Mouse (Mus musculus): ENCODE data around the gene Aph1a. TPM values are rescaled to one million over a fixed set of nuclear protein-coding genes. Genes with fewer than 3 reads are reported as not detected.

Aph1a gene
- polyA plus RNA-seq, 1 experiment = 102 TPM

DNA sequence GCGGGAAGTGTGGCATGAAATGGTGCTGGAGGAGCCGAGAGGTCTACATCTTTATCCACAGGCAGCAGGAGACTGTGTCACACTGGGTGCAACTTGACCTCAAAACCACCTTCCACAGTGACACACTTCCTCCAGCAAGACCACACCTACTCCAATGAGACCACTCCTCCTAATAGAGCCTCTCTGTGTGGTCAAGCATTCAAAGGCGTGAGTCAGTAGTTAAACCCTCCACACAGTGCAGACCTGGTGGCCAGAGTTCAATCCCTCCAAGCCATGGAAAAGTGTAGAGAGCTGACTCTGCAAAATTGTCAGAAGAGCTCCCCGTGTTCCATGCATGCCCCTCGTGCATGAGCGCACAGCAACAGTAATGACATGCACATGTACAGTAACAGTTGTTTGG is 49.0 kb downstream of the Aph1a start:
- TF ChIP-seq POLR2A (IDR thresholded peaks at IDR 0.05; ENCODE audit: borderline replicate concordance, extremely low read depth, insufficient read depth, insufficient read length, poor library complexity, severe bottlenecking) (no peak), CTCF (IDR thresholded peaks at IDR 0.05; ENCODE audit: borderline replicate concordance, extremely low read depth, insufficient read depth, insufficient read length) (no peak)
- no peak for DNase-seq (ENCODE audit: low read depth)

DNA sequence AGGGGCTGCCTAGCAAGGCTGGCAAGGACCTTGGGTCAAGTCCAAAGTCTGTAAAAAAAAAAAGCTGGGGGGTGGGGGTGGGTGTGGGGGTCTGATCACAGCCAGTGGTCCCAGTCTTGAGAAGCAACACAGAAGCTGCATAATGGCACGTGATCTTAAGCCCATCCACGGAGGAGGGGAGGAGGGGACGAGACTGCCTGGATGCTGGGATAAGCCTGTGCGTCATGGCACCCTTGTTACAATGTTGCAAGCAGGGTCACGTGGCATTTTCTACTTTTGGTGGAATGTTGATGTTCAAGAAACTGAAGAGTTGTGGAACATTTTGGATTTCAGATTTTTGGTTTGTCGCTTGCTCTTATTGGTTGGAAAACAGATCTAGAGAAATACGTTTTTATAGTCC is 49.5 kb downstream of the Aph1a start:
- no peak for TF ChIP-seq CTCF (IDR thresholded peaks at IDR 0.05; ENCODE audit: borderline replicate concordance, extremely low read depth, insufficient read depth, insufficient read length)
- TF ChIP-seq POLR2A (IDR thresholded peaks at IDR 0.05; ENCODE audit: borderline replicate concordance, extremely low read depth, insufficient read depth, insufficient read length, poor library complexity, severe bottlenecking) = no peak
- no peak for DNase-seq (ENCODE audit: low read depth)

DNA sequence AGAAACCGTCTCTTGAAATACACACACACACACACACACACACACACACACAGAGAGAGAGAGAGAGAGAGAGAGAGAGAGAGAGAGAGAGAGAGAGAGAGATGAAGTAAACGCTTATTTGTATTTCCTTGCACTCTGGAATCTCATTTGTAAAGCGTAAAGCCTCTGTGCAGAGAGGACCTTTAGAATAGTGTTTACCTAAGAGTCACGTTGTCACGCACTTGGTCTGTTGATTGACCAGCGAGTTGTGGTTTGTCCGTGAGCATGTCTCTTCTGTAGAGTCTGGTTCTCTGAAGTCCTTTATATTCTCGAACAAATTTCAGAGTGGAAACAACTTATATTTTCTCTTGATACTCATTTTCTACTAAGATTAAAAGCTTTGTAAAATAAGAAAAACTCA is 51.0 kb downstream of the Aph1a start:
- DNase-seq (ENCODE audit: low read depth) = no peak

DNA sequence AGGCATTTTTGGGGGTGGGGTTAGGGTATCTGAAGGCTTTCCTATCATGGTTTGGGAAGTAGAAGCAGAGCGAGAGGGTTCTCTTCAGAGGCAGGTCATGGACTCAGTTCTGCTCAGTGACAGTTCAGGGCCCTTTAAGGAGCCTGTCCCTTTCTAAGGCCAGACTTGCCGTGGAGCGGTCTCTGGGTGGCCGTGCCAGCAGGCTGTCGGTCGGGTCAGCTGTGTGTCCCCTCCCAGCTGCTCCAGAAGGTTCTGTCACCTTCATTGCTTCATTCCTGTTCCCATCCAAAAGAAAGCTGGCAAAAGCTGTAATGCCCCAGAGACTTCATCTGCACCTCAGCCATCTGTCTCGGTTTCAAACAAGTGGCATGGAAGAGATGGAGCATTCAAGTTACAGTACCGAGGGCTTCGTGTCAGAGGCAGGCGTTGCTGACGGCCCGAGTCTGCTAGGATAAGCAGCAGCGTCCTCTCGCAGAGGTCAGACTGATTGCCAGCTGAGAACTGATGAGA is 52.0 kb downstream of the Aph1a start:
- DNase-seq (ENCODE audit: low read depth) = peak; percentile 35
- no peak for TF ChIP-seq CTCF (IDR thresholded peaks at IDR 0.05; ENCODE audit: borderline replicate concordance, extremely low read depth, insufficient read depth, insufficient read length)
- TF ChIP-seq POLR2A (IDR thresholded peaks at IDR 0.05; ENCODE audit: borderline replicate concordance, extremely low read depth, insufficient read depth, insufficient read length, poor library complexity, severe bottlenecking) = no peak

More for the DNA sequence above, 51.0 kb downstream of the Aph1a start:
- no peak for TF ChIP-seq POLR2A (IDR thresholded peaks at IDR 0.05; ENCODE audit: borderline replicate concordance, extremely low read depth, insufficient read depth, insufficient read length, poor library complexity, severe bottlenecking)
- TF ChIP-seq CTCF (IDR thresholded peaks at IDR 0.05; ENCODE audit: borderline replicate concordance, extremely low read depth, insufficient read depth, insufficient read length) = no peak

Other genes with a start within 250 kb of the Aph1a start
- 72.3 and 74.3 TPM in 2 replicates for gene Mcl1, start 235.2 kb upstream of the Aph1a start, polyA plus RNA-seq (2012; rRNA removed)
- 0.20 and 0.41 TPM in 2 replicates for gene Adamtsl4, start 206.1 kb upstream of the Aph1a start, polyA plus RNA-seq (2012; rRNA removed)
- gene Ecm1, start 154.4 kb upstream of the Aph1a start, polyA plus RNA-seq (2012; rRNA removed) = 20.2 and 21.2 TPM in 2 replicates
- 39.1 and 42.2 TPM in 2 replicates for gene Tars2, start 133.8 kb upstream of the Aph1a start, polyA plus RNA-seq (2012; rRNA removed)
- gene Rprd2, start 75.1 kb upstream of the Aph1a start, polyA plus RNA-seq (2012; rRNA removed) = 22.8 and 31.4 TPM in 2 replicates
- gene Prpf3, start 38.1 kb upstream of the Aph1a start, polyA plus RNA-seq (2012; rRNA removed) = 35.6 and 37.4 TPM in 2 replicates
- 148 and 152 TPM in 2 replicates for gene Mrps21, start 22.4 kb upstream of the Aph1a start, polyA plus RNA-seq (2012; rRNA removed)
- 3.7 and 3.8 TPM in 2 replicates for gene Ciart, start 11.7 kb upstream of the Aph1a start, polyA plus RNA-seq (2012; rRNA removed)
- 11.4 and 12.1 TPM in 2 replicates for gene BC028528, start 2.0 kb upstream of the Aph1a start, polyA plus RNA-seq (2012; rRNA removed)
- gene Car14, start 10.7 kb downstream of the Aph1a start, polyA plus RNA-seq (2012; rRNA removed) = 8.6 and 9.4 TPM in 2 replicates
- gene Anp32e, start 35.3 kb downstream of the Aph1a start, polyA plus RNA-seq (2012; rRNA removed) = 98.6 and 107 TPM in 2 replicates
- gene Plekho1, start 102.0 kb downstream of the Aph1a start, polyA plus RNA-seq (2012; rRNA removed) = 180 and 199 TPM in 2 replicates
- 30.8 and 31.3 TPM in 2 replicates for gene Vps45, start 164.5 kb downstream of the Aph1a start, polyA plus RNA-seq (2012; rRNA removed)
- gene Otud7b, start 210.6 kb downstream of the Aph1a start, polyA plus RNA-seq (2012; rRNA removed) = 7.0 and 8.6 TPM in 2 replicates

Data from brain, embryonic 14.5 days (tissue).